Comparison of ENCODE assay signal across 14 mouse cellular contexts in genomic region chr2:123385622-123386418, GRCm38 (mm10).
DNase-seq lines count a peak whose midpoint lies in the region; ATAC-seq and TF ChIP-seq lines count a peak whose summit lies in the region.
"Had no signal": no experiment of that assay in that cellular context is flagged by ENCODE, and none has a peak within 500 bp of the region (broad histone marks: within the 10 kb centered on the region; RNA-seq: fewer than 3 reads in every experiment).

No protein-coding gene starts in this region.

- no peak for TF ChIP-seq CTCF in cerebellum, adult 2 months (IDR thresholded peaks at IDR 0.05; ENCODE audit: borderline replicate concordance, insufficient read depth, low read depth, low read length)

- peak; percentile 7 to 23 for DNase-seq in cerebellum, adult 2 months
- DNase-seq in cerebellum, adult 18-20 months: no peak
- peak; percentile 12 for DNase-seq in limb, embryonic 14.5 days (ENCODE audit: low spot score)
- no peak for DNase-seq in limb, embryonic 10.5 days (ENCODE audit: low spot score)
- peak; percentile 70 for DNase-seq in ES-CJ7 (ENCODE audit: low read depth, low spot score)
- peak; percentile 10 for DNase-seq in forelimb bud, embryonic 11.5 days (ENCODE audit: low read depth, low spot score)
- DNase-seq in gastrocnemius, postnatal 10 days: no peak
- DNase-seq in layer of hippocampus, postnatal 10 days (ENCODE audit: low spot score in 2 of 2): no peak
- DNase-seq: heart, postnatal 4 days; kidney, adult 8-10 months had no signal

- no peak overlapping the region for H3K9ac ChIP-seq in limb, embryonic 14.5 days (ENCODE audit: low read depth, low read length, severe bottlenecking)
- H3K9ac ChIP-seq: liver, embryonic 15.5 days had no signal

- H3K9me3 ChIP-seq in limb, embryonic 14.5 days (ENCODE audit: control insufficient read depth, low read length): no peaks in the 10 kb centered on the region
- no peaks in the 10 kb centered on the region for H3K9me3 ChIP-seq in limb, embryonic 10.5 days (replicated peaks)
- H3K9me3 ChIP-seq: liver, embryonic 15.5 days had no signal

- no peak overlapping the region for H3K27ac ChIP-seq in cerebellum, adult 2 months (ENCODE audit: insufficient read depth, low read length)
- H3K27ac ChIP-seq in limb, embryonic 14.5 days (replicated peaks; ENCODE audit: low read depth, low read length): no peak overlapping the region
- H3K27ac ChIP-seq in limb, embryonic 10.5 days: no peak overlapping the region
- H3K27ac ChIP-seq: liver, embryonic 15.5 days had no signal

- no peaks in the 10 kb centered on the region for H3K36me3 ChIP-seq in limb, embryonic 14.5 days (ENCODE audit: control insufficient read depth, insufficient read depth, low read length)
- no peaks in the 10 kb centered on the region for H3K36me3 ChIP-seq in limb, embryonic 10.5 days
- H3K36me3 ChIP-seq: G1E; liver, embryonic 15.5 days had no signal

- H3K4me3 ChIP-seq in cerebellum, adult 2 months (replicated peaks; ENCODE audit: insufficient read depth, low read depth, low read length): no peak overlapping the region
- H3K4me3 ChIP-seq in limb, embryonic 14.5 days (replicated peaks; ENCODE audit: low read length): no peak overlapping the region
- H3K4me3 ChIP-seq in limb, embryonic 10.5 days: no peak overlapping the region
- H3K4me3 ChIP-seq: liver, embryonic 15.5 days; myocyte had no signal

- no peak for TF ChIP-seq POLR2A in cerebellum, adult 2 months (IDR thresholded peaks at IDR 0.05; ENCODE audit: borderline replicate concordance, insufficient read depth, low read length)
- no peak for TF ChIP-seq POLR2A in limb, embryonic 14.5 days (IDR thresholded peaks at IDR 0.05; ENCODE audit: borderline replicate concordance, extremely low read depth, insufficient read depth, insufficient read length)

- H3K4me1 ChIP-seq in cerebellum, adult 2 months (ENCODE audit: control insufficient read depth, insufficient read depth, low read length): no peaks in the 10 kb centered on the region
- H3K4me1 ChIP-seq in limb, embryonic 14.5 days (ENCODE audit: control insufficient read depth, insufficient read depth, low read length): no peaks in the 10 kb centered on the region
- H3K4me1 ChIP-seq in limb, embryonic 10.5 days: peaks cover 5% of the 10 kb centered on the region; the same call in 1 of the 2 replicates
- H3K4me1 ChIP-seq: liver, embryonic 15.5 days had no signal

- 30% methylated on average over 6 of the region's 6 CpGs for WGBS in cerebellum, adult 2 months
- 52% methylated on average over 6 of the region's 6 CpGs for WGBS in limb, embryonic 14.5 days
- WGBS in limb, embryonic 10.5 days: 56% methylated on average over 6 of the region's 6 CpGs

- H3K4me2 ChIP-seq in limb, embryonic 14.5 days (replicated peaks; ENCODE audit: low read depth, low read length, severe bottlenecking): no peak overlapping the region
- H3K4me2 ChIP-seq: liver, embryonic 15.5 days had no signal

- ATAC-seq in limb, embryonic 14.5 days (ENCODE audit: low FRiP score, low read depth): no peak
- ATAC-seq: activated CD4-positive, CD25-positive, alpha-beta regulatory T cell, adult 4 months had no signal

- H3K27me3 ChIP-seq in cerebellum, adult 2 months (ENCODE audit: control insufficient read depth, insufficient read depth, low read length): no peaks in the 10 kb centered on the region
- H3K27me3 ChIP-seq in limb, embryonic 14.5 days (ENCODE audit: control insufficient read depth, insufficient read depth, low read length): no peaks in the 10 kb centered on the region
- H3K27me3 ChIP-seq in limb, embryonic 10.5 days (ENCODE audit: low read depth, poor library complexity, severe bottlenecking): no peaks in the 10 kb centered on the region
- H3K27me3 ChIP-seq: liver, embryonic 15.5 days had no signal

Comparison
In these comparisons a context has a peak if more than half of its experiments do, and no peak if none do; other contexts are left out.
1. DNase-seq: peak in cerebellum, adult 2 months (2 of 2), limb, embryonic 14.5 days (single experiment), ES-CJ7 (single experiment) and forelimb bud, embryonic 11.5 days (single experiment); none in cerebellum, adult 18-20 months (0 of 2), limb, embryonic 10.5 days (single experiment), gastrocnemius, postnatal 10 days (single experiment) and layer of hippocampus, postnatal 10 days (0 of 2).